Mouse (Mus musculus) right cerebral cortex, adult 18-20 months (tissue): ENCODE data around the gene Gm42420.

Experiments used
- DNase-seq: peaks from one replicate; pipeline ENCODE4 v3.0.0; 2022; ENCODE audit warnings: mixed read lengths

Gm42420 gene

DNA sequence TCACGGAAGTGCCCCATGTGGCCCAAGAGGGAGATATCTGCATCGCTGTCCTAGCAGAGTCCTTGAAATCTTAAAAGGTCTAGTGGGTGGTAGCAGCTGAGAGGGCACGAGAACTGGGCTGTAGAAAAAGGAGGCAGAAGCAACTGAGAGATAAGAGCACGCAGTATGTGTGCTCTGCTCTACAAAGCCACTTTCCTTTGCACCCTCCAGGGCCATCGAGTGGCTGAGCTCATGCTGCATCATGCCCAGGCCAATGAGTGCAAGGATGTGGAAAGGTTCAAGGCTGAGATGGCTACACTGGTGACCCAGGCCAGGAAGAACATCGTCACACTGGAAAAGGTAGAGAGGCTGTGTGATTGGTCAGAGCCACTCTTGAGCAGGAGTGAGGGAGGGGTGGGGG is at the start of gene Gm42420:
Gene Gm42420, plus strand, starts transcription at position 237 of the 400 bp plus-strand sequence.
- no peak for DNase-seq

DNA sequence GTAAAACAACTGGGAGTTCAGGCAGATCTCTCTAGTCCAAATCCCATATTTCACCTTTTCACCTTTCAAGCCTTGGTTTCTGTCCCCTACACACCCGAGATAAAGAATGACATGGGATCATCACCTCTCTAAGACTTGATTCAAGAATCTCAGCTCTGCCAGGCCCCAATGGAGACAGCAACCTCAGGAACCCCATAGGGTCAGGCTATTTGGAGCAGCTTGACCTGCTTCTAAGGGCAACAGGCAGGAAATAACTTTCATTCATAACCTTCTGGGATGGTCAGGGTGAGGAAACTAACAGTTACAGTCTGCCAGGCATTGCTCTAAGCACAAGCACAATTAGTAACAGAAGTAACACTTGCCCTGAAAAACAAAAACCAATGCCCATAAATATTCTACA is 48.9 kb upstream of the Gm42420 start:
- no peak for DNase-seq

DNA sequence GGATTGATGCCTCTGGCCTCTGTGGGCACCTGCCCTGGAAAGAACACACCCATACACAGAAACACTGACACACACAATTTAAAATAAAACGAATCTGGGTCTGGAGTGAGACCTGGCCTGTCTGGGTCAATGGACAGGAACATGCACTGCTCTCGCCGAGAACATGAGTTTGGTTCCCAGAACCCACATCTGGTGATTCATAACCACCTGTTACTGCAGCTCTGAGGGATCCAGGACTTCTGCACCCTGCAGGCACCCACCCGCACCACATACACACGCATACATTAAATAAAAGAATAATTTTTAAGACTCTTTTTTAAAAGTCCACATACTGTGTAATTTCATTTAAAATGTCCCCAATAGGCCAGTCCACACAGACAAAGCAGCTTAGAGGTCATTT is 48.3 kb upstream of the Gm42420 start:
- no peak for DNase-seq

DNA sequence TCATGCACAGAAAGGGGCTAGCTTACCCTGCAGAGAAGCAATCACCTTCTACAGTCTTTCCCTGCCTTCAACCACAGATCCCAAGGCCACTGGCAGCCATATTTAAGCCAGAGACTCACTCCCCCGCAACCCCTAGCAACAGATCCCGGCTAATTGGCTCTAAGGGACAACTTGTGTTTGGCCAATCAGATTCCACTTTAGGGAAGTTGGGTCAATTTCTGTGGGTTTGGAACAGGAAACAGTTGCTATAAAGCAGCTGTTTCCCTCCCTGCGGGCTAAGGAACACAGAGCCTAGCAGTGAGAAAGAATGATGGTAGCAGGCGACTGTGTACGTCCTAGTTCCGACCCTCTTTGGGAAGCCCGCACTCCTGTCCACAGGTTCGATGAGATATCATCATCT is 47.3 kb upstream of the Gm42420 start:
- DNase-seq: no peak

DNA sequence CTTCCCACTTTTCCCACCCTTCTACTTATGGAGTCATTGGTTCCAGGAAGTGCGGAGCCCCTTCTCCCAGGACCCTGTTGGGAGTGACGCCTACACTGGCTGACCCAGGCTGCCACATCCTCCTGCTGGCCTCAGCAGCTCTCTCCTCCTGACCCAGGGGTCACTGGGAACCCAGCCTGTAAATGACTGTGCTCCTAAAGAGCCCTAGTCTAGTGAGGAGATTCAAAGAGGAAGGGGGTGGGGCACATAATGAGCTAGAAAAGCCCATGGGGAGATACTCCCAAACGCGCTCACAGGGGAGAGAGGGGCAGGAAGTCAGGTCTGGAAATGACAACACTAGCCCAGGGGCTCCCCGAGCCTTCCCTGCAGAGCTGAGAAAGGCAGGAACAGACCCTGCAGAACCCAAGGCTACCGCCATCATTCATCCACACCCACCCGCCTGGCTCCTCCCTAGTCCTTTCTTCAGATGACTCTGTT is 45.8 kb upstream of the Gm42420 start:
- no peak for DNase-seq

DNA sequence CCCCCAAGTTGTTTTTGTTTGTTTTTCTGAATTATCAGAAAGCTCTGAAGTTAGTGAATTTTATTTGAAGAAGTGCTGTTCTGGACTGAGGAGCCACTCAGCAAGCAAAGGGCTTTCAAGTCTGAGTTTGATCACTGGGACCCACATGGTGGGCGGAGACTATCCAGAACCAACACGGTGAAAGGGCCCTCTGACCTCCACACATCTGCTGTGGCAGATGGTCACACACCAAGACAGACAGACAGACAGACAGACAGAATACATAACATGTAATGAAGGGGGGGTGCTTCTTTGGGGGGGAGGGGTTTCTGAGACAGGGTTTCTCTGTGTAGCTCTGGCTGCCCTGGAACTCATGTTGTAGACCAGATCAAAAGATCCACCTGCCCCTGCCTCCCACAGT is 45.0 kb upstream of the Gm42420 start:
- no peak for DNase-seq

DNA sequence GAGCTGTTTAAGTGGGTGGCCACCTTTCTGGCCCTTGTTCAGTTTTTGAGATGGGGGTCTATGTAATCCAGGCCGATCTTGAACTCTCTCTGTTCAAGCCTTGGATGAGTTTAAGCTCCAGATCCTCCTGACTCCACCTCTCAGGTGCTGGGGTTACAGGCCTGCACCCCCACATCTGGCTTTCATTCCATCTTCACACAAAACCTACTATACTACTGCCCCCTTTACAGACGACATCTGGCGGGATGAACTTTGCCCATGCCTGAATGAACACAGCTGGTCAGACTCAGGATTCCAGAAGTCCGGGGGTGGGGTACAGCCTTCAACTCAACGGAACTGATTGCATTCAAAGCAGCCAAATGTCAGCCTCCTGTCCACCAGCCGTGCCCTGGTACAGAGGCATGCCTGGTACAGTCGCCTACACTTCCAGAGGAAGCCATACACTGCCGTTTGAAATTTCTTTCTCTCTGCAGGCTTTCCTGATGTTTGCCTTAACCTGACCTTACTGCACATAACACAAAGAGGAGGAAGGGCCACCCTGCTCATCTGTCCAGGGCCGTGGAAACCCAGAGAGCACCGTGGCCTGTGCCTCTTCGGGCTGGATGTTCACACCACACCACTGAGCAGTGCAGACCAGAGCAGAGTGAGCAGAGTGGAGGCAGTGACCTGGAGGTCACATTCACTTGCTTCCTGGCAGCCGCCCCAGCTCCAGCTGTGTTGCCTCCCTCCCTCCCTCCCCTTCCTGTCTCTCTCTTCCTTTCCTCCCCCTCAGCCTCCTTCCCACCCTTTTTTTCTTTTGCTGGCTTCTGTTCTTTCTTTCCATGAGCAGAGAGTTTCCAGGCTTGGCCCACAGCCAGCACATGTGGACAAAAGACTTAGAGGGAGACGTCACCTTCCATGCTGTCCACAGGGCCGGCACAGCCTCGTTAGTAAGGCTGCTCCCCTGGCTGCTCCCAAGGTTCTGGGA is 42.6 kb upstream of the Gm42420 start:
- DNase-seq: peak; percentile 50

DNA sequence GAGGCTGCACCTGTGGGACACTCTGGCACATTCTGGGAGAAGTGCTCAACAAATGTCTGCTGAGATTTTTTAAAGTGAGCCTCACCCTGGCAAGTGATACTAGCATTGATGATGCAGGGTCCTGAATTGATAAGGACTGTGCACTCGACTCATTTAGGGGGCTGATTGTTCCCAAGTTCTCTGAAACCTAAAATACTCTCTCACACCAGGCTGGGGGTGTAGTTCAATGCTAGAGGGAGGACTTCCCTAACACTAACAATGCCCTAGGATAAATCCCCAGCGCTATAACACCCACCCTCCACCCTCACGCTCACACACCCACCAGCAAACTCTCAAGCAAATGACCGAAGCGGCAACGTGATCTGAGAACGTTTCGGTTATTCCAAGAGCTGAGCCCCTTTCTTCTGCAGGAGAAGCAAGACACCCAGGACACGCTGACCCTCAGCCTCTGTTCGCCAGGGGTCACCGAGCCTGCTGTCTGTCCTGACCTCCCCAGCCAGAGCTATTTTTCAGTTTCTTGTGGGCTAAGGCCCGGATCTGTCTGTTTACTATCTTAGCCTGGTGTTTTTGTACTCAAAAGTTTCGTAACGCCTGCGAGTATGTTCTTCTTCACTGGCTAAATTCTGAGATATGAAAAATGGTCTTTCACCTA is 41.7 kb upstream of the Gm42420 start:
- DNase-seq: no peak

DNA sequence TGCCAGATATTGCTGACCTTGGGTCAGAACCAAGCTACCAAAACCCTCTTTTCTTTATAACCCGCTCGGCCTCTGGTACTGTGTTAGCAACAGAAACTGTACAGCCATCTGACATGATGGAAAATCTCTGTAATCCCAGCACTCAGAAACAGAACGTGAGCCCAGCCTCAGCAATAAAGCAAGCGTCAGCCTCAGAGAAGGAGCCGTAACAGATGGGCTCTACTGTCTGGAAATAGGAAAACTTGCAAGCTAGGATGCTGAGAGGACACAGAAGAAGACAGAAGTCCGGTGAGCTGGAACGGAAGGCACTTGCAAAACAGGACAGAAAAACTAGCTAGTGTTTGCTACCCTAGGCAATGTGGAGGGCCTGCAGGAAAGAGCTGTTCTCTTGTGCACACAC is 40.1 kb upstream of the Gm42420 start:
- no peak for DNase-seq

DNA sequence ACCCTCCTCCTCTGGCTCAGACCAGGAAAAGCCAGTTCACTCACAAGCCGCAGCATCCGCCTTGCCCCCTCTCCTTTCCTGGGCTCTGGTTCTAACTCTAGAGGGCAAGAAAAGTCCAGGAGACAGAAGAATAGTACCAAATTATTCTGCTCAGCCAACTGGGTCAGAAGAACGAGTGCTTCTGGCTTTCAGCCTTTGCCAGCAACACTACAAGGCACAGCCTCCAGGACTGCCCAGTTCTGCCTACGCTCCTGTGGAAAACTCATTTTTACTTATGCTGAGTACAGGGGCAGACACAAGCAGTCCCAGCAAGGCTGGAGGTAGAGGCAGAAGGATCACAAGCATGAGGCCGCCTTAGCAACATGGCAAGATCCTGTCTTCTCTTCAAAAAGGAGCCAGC is 37.5 kb upstream of the Gm42420 start:
- DNase-seq: peak; percentile 43

DNA sequence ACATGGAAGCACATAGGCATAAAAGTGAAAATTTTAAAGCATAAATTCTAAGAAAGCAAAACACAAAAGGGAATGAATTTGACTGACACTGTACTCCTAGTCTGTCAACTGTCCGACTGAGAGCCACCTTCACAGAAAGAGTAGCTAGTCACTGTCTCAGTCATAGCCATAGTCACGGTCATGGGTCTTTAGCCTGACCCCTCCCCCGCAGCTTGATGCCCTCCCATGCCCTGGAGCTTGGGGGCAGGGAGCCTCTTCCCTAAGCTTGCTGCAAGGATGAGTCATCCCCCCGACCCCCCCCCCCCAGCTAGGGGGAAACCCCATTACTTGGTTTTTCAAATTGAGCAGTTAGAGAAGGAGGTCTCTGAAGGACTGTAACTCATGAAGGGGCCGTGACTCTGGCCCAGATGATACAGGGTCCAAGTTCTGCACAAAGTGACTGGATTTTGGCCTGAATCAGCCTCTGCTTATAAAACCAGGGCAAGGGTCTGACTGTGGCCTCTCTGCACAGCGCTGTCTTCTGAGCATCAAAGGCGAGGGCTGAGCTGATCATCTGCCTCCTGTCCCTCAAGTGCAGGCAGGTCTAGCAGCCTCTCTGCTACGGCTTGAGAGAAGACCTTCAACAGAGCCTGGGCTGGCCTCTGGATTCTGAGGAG is 33.4 kb upstream of the Gm42420 start:
- DNase-seq: no peak

DNA sequence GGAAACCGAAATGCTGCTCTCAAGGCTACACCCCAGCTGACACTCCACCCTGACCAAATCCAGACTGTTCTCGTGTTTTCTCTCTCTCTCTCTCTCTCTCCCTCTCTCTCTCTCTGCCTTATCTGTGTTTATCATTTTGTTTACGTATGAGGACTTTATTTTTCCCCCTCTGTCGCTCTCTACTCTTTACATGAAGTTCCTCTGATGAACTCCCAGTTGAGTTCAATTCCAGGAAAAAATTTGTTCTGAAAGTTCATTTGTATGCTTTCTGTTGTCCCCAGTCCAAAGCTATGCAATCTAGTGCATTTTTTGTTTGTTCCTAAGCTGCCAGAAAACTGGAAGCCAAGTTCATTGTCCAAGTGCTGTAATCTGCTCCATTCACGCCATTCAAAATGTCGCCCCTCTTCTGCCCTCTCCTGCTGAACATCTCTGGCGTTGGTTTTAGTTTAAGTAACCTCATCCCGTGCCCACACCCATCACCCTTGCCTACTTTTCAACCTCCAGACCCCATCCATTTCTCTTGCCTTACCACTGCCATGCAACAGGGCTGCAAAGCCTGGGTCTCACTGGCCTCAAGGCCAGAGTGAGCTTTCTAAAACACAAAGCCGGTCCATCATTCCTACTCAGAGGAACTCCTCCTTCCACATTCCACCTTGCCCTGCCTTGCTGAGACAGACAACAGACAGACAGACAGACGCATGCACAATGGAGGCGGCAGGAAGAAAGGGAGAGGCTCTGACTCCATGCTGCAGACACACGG is 30.5 kb upstream of the Gm42420 start:
- DNase-seq: no peak

DNA sequence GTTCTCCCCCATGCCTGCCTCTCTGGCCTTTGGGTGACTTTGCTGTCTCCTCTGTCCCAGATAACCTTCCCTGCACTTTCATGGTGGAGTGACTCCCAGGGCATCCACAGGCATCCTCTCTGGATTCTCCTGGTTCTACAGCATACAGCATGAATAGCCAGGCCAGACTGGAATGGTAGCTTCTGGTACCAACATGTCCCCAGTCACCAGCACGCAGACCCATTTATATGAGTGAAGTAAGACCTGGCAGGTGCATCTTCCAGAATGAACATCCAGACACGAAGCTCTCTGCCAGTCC is 30.0 kb upstream of the Gm42420 start:
- DNase-seq: no peak

DNA sequence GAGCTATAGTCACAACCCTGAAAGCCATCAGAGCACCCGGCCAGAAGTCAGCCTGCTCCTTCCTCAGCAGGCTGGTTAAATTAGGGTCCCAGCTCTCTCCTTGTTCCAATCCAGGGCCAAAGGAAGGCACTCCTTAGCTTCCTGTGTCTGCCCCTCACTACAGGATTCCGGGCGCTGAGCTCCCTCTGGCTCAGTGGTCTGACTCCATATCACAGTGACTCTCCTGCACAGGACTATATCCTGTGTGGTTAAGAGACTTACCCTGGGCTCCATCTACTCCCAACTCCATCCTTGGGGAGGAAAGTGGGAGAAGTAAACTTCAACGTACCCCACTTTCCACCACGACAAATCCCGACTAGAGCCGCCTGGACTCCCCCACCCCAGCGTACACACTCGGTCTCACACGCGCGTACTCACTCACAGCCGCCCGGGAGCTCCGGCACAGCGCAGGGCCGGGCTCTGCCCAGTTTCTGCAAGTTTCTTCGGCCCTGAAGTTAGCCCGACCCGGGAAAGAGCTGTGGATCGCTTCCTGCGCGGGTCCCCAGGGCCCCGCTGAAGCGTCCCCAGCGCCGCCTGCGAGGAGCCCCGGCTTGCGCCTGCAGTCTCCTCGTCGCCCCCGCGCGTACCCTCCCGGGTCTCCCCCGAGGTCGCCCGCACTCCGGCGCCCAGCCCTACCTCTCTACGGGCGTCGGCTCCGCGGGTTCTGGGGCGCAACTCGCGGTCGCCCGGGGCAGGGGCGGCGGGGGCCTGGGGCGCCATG is 28.5 kb upstream of the Gm42420 start:
- no peak for DNase-seq

DNA sequence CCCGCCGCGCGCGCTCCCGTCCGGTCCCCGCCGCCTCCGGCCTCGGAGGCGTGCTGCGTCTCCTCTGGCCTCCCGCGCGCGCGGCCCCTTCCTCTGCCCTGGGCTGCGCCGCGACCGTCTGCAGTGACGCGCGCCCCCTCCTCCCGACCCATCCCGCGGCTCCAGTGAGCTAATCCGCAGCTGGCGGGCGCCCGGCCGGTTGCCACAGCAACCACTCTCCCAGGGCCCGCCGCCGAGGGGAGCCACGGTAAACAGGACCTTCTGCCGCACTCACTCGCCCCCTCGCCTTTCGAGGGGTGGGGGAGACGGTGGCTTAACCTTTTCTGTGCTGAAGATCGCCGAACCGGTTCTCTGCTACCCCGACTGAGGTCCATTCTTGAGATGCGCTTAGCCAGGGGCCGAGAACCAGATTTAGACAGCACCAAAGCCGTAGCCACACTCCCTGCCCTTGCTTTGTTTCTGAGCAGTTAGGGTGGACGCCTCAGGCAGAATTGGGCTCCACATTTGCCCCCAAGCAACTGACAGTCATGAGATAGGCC is 27.8 kb upstream of the Gm42420 start, which contains the start of gene Dennd2a:
Gene Dennd2a, minus strand, starts transcription at position 145 of the 539 bp plus-strand sequence.
- peak; percentile 90 for DNase-seq

DNA sequence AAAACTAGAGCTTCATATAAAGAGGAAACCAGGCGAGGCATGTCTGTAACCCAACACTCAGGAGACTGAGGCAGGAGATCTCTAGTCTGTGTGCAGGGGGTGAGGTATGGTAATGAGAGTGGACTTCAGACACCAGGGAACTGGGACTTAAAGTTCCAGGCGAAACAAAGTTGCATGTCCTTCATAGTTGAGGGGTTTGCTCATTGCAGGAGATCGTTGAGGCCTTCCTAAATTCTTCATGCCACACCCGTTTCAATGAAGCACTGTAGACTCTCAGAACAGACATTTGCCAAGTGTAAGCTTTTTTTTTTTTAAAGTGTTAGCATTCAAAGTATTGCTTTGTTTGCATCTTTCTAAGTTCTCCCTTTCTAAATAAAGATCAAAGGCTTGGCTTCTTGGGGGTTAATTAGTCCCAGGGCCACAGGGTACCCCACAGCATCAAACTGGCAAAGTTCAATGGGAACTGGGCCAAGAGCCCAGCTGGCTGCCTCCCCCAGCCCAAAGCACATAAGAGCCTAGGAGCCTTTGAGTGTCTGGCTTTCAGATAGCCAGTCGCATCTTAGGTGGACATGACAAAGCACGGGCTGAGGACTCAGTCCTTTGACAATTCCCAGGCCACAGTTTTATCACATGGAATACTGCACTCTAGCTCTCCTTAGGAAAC is 26.1 kb upstream of the Gm42420 start:
- DNase-seq: no peak

DNA sequence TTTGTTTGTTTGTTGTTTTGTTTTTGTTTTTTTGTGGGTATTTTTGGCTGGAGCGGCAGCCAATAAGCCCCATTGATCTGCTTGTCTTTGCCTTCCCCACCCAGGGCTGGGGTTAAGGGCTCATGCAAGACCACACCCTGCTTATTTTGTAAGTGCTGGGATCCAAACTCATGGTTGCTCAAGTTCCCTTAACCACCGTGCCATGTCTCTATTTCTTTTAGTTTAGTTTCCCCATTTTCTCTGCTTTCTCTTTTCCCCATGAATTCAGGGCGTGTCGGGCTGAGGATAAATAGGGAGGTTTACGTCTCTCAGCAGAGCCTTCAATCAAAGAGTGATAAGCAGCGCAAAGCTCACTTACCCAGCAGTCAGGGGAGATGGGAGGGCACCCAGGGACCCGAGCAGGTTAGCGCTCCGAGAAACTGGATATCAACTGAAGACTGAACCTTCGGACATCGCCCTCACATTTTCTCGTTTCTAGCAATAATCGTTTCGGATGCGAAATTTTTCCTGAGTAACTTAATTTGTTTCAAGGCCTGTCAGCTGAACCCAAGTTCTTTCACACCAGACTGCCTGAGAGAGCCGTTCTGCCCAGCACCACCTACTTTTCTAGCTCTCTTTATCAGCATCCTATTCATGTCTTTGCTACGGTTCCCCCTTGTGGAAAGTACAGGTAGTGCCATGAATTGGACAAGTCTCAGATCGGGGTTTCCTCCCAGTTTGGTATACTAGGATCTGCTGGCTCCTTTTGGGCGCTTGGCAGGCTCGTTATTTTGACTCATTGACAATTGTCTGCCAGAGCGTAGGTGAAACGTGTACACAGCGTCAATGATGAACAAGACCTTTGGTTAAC is 23.2 kb upstream of the Gm42420 start:
- DNase-seq: peak; percentile 90

DNA sequence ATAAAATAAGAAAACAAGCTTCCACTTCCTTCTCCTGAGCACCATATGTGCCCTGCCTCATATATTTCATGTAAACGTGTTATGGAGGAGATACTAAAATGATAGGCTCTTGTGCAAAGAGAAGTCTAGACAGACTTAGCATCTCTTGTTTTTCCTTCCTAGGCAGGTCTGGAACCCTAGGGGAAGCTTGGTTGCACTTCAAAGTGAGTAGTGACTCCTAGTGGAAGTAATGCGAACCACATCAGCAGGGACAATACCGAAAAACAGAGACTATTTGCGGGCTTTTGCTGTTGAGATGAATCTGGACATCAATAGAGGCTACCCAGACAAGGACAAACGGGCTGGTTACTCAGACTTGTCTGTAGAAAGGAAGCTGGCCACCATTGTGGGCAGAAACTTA is 18.0 kb upstream of the Gm42420 start:
- DNase-seq: no peak

DNA sequence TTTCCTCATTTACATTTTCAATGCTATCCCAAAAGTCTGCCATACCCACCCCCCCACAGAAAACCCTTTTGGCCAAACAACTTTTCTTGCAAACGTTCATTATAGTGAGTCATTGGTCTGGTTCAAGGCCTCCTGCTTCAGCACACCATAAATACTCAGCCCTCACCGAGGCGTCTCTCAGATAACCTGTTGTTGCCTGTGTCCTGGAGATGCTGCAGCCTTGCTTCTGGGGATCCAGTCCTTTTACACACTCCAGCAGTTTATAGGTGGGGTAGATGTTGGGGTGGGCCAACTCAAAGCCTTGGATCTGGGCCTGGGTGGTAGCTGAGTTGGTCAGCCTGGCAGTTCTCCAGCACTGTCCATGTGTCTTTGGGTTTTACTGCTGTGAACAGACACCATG is 15.1 kb upstream of the Gm42420 start:
- no peak for DNase-seq
